Mouse (Mus musculus): Measurements from ENCODE around the gene Sft2d1. TPM values are rescaled to one million over a fixed set of nuclear protein-coding genes. Genes with fewer than 3 reads are reported as not detected.

Gene Sft2d1
- polyA plus RNA-seq, 1 experiment from 2014 or later = 148 TPM

DNA sequence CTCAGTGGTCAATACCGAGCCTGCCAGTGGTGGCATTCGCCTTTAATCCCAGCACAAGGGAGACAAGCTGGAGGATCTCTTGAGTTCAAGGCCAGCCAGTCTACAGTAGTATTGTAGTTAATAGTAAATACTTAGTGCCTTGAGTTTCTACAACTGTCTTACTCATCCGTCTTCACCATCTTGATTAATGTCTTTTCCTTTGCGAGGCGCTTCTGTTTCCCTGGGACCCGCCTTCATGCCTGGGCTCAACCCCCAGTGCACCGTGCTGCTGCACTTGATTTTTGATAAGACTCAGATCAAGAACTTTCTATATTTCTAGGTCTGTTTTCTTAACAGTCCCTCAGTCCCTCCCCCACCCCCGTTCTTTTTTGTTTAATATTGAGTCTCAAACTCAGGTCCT lies 25.8 kb upstream of the Sft2d1 start:
- 43% methylated on average over 8 of the region's 8 CpGs for WGBS

DNA sequence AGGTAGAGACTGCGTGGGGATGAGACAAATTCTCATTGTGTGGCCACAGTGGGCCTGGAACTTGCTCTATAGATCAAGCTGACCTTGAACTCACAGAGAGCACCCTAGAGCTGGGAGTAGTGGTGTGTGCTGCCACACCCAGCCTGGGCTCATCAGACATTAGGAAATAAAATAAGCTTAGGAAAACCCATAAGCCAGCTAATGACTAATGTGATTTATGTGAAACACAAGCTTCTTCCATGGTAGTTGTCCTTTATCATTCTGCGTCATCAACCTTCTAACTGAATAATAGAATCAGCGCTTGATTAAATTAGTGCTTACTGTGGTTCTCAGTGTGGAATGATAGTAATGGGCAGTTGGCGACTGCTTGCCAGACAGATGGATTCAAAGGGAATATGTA lies 23.9 kb upstream of the Sft2d1 start:
- peaks cover 25% of the 10 kb centered on the region for H3K4me1 ChIP-seq
- no peaks in the 10 kb centered on the region for H3K27me3 ChIP-seq
- no peak overlapping the region for H3K4me2 ChIP-seq (replicated peaks)
- no peak for ATAC-seq (replicated peaks)
- 84% methylated on average over 4 of the region's 4 CpGs for WGBS
- no peak overlapping the region for H3K9ac ChIP-seq (replicated peaks)
- no peaks in the 10 kb centered on the region for H3K9me3 ChIP-seq
- H3K36me3 ChIP-seq = peaks cover 4% of the 10 kb centered on the region; the same call in 1 of the 2 replicates
- no peak overlapping the region for H3K4me3 ChIP-seq
- no peak overlapping the region for H3K27ac ChIP-seq (replicated peaks)

More for the DNA sequence above, 25.8 kb upstream of the Sft2d1 start:
- H3K9me3 ChIP-seq = no peaks in the 10 kb centered on the region
- H3K27me3 ChIP-seq = no peaks in the 10 kb centered on the region
- no peak overlapping the region for H3K27ac ChIP-seq (replicated peaks)
- no peak for ATAC-seq (replicated peaks)
- peak overlapping the region; percentile 80 for H3K4me3 ChIP-seq
- H3K4me1 ChIP-seq = peaks cover 25% of the 10 kb centered on the region
- peak overlapping the region; percentile 99 for H3K4me2 ChIP-seq (replicated peaks)
- H3K9ac ChIP-seq (replicated peaks) = no peak overlapping the region; the same call in 1 of the 2 replicates
- peaks cover 4% of the 10 kb centered on the region; the same call in 1 of the 2 replicates for H3K36me3 ChIP-seq

DNA sequence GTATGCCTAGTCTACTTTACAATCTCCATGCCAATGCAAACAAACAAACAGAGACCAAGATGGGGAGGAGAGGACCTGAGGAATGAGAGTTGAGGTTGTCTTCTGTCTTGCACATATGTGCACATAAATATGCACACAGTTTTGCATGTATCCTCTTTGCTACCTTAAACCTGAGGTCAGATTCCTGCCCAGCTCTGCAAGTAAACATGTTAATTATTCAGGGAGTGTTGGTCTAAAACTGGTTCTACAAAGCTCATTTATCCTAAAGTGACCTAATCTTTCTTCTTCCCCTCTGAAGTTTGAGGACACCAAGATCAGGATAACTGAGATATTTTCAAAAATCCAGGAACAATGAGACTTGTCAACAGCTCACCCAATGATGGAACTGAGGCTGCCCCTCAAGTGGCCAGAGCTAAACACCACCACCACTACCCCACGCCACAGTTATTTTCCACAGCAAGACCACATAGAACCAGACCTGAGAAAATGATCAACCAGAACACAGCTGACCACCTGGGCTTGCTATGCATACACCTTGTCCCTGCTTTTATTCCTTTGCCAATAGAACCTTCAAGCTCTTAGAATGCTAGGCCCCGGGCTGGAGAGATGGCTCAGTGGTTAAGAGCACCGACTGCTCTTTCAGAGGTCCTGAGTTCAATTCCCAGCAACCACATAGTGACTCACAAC lies 20.8 kb upstream of the Sft2d1 start:
- 95% methylated on average over 3 of the region's 3 CpGs for WGBS

DNA sequence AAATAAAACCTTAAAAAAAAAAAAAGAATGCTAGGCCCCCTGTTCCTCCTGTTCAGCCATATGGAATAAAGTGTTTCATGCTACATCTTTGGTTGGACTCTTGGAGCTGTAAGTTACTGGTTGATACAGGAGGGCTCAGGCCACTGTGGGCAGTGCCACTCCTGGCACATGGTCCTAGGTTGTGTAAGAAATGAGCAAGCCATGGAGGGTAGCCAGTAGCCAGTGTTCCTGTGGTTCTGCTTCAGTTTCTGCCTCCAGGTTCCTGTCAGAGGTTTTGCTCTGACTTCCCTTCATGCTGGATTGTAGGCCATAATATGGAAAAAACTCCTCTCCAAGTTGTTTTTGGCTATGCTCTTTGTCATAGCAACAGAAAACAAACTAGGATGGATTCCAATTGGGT lies 20.2 kb upstream of the Sft2d1 start:
- Histone ChIP-seq H3K27me3 (no peaks in the 10 kb centered on the region), H3K4me1 (peaks cover 3% of the 10 kb centered on the region), H3K4me2 (replicated peaks) (no peak overlapping the region), H3K4me3 (no peak overlapping the region), H3K9ac (replicated peaks) (no peak overlapping the region), H3K9me3 (no peaks in the 10 kb centered on the region), H3K27ac (replicated peaks) (no peak overlapping the region), H3K36me3 (peaks cover 11% of the 10 kb centered on the region)
- no peak for ATAC-seq (replicated peaks)

More for the DNA sequence above, 20.8 kb upstream of the Sft2d1 start:
- Histone ChIP-seq H3K4me3 (no peak overlapping the region), H3K9ac (replicated peaks) (no peak overlapping the region), H3K4me2 (replicated peaks) (no peak overlapping the region), H3K36me3 (peaks cover 7% of the 10 kb centered on the region), H3K27me3 (no peaks in the 10 kb centered on the region), H3K4me1 (peaks cover 9% of the 10 kb centered on the region), H3K9me3 (no peaks in the 10 kb centered on the region), H3K27ac (replicated peaks) (no peak overlapping the region)
- ATAC-seq (replicated peaks) = no peak

DNA sequence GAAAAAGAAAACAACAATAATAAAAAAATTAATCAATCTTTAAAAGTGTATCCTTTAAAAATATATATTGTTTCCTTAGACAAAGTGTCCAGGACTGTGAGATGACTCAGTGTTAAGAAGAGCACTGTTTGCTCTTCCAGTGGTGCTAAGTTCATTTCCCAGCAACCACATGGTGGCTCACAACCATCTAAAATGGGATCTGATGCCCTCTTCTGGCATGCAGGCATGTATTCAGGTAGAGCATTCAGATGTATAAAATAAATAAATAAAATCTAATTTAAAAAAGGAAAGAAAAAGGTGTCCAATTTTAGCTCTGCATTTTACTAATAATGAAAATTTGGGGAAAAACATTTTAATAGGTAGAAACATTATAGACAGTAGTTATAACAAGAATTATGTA lies 15.1 kb upstream of the Sft2d1 start:
- no peaks in the 10 kb centered on the region for H3K9me3 ChIP-seq
- H3K36me3 ChIP-seq = peaks cover 13% of the 10 kb centered on the region
- H3K27ac ChIP-seq (replicated peaks) = no peak overlapping the region
- H3K9ac ChIP-seq (replicated peaks) = no peak overlapping the region
- no peak overlapping the region for H3K4me3 ChIP-seq
- no peaks in the 10 kb centered on the region for H3K4me1 ChIP-seq
- H3K27me3 ChIP-seq = no peaks in the 10 kb centered on the region
- H3K4me2 ChIP-seq (replicated peaks) = no peak overlapping the region
- no peak for ATAC-seq (replicated peaks)

DNA sequence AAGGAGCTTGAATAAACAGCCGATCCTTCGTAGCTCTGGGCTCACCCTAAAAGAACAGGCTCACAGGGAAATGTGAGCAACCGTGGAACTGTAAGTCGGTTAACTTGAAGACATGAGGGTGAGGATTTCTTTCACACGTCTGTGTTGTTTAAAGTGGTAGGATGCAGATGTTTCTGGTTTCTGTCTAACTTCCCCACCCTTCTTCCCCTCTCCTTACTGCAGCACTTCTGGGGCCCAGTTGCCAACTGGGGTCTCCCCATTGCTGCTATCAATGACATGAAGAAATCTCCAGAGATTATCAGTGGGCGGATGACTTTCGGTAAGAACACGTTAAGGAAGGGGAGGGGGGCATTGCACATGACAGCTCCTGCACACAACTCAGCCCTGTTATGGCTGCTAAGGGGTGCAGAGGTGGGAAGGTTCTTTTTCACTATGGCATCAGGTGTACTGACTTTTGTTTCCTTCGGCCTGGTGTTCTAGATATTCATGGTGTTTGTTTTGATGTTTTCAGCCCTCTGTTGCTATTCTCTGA lies 14.5 kb upstream of the Sft2d1 start:
- no peak overlapping the region for H3K4me2 ChIP-seq (replicated peaks)
- no peak for ATAC-seq (replicated peaks)
- 84% methylated on average over 9 of the region's 9 CpGs for WGBS

DNA sequence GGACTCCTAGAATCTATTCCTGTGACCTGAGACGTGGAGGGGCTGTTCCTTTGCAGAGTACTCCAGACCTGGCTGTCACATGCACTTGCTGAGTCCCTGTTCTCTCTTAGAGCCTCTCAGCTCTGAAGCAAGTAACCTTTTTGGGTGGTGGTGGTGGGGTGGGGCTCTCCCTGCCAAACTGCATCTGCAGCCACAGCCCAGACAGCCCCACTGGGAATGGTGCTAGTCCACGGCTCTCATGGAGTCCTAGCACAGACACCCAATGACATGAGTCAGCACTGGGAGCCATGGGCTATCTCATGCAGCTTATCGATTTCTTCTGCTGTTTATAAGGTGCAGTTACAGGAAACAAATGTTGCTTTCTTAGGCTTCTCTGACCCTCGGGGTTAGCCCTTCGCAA lies 13.2 kb upstream of the Sft2d1 start:
- Histone ChIP-seq H3K27me3 (no peaks in the 10 kb centered on the region), H3K9ac (replicated peaks) (no peak overlapping the region), H3K4me1 (no peaks in the 10 kb centered on the region), H3K27ac (replicated peaks) (no peak overlapping the region), H3K9me3 (no peaks in the 10 kb centered on the region), H3K4me3 (no peak overlapping the region), H3K36me3 (peaks cover 13% of the 10 kb centered on the region), H3K4me2 (replicated peaks) (no peak overlapping the region)
- 88% methylated on average over 5 of the region's 5 CpGs for WGBS
- ATAC-seq (replicated peaks) = no peak

More for the DNA sequence above, 14.5 kb upstream of the Sft2d1 start:
- Histone ChIP-seq H3K27me3 (no peaks in the 10 kb centered on the region), H3K4me3 (no peak overlapping the region), H3K4me1 (no peaks in the 10 kb centered on the region), H3K27ac (replicated peaks) (no peak overlapping the region), H3K36me3 (peaks cover 13% of the 10 kb centered on the region), H3K9ac (replicated peaks) (no peak overlapping the region), H3K9me3 (no peaks in the 10 kb centered on the region)

DNA sequence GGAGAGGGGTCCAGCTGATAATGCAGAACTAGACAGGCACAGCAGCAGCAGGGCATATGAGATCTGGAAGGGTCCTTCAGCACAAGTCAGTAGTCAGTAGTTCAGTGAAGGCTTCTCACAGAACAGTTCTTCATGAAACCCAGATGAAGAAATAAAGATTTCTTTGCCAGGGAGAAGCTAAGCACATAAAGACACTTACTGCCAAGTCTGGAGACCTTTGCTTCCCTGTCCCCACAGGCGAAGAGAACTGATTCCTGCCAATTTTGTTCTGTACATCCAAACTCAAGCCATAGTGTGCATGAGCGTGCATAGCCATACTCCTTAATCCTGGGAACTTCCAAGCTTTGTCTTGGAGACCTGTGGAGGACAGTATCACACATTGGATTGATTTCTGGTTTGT lies 12.6 kb upstream of the Sft2d1 start:
- Histone ChIP-seq H3K9me3 (no peaks in the 10 kb centered on the region), H3K27ac (replicated peaks) (no peak overlapping the region), H3K9ac (replicated peaks) (no peak overlapping the region), H3K36me3 (peaks cover 13% of the 10 kb centered on the region), H3K4me3 (no peak overlapping the region), H3K27me3 (no peaks in the 10 kb centered on the region), H3K4me2 (replicated peaks) (no peak overlapping the region), H3K4me1 (no peaks in the 10 kb centered on the region)
- no peak for ATAC-seq (replicated peaks)
- 90% methylated on average over 2 of the region's 2 CpGs for WGBS

DNA sequence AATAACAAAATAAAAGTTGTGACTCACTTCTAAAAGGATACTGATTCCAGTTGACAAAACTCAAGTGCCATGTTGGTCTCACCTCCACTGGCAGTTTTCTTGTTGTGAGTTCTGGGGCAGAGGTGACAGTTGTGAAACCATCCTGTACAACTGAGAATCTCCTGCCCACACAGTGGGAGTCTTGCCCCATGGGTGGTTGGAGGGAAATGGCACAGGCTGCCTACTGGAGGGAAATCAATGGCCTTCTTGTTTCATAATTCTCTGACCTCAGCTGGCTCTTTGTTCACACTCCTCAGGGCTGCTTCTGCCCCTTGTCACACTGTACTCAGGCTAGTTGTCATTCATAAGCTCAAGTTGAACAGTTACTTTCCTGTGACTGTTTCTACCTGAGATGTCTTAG lies 11.4 kb upstream of the Sft2d1 start:
- H3K27me3 ChIP-seq = no peaks in the 10 kb centered on the region
- no peaks in the 10 kb centered on the region for H3K4me1 ChIP-seq
- no peak overlapping the region for H3K27ac ChIP-seq (replicated peaks)
- no peak overlapping the region for H3K4me3 ChIP-seq
- peaks cover 11% of the 10 kb centered on the region for H3K36me3 ChIP-seq
- no peak overlapping the region for H3K4me2 ChIP-seq (replicated peaks)
- no peaks in the 10 kb centered on the region for H3K9me3 ChIP-seq
- no peak for ATAC-seq (replicated peaks)
- no peak overlapping the region for H3K9ac ChIP-seq (replicated peaks)

DNA sequence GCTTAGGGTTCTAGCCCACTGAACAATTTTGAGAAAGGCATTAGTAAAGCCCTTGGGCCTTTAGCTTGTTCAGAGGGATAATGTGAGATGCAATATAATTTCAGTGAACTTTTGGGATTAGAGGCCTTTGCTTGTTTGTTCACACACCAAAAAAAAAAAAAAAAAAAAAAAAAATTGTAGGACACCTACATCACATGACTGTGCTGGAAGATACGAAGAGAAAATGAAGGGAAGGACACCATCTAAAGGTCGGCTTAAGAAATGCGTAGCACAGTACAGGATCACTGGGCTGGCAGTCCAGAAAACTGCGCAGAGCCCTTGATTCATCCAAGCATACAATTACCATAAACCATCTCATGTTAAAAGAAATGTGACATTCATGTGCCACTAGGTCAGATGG lies 9.4 kb upstream of the Sft2d1 start:
- Histone ChIP-seq H3K4me3 (no peak overlapping the region), H3K4me1 (no peaks in the 10 kb centered on the region), H3K9me3 (no peaks in the 10 kb centered on the region), H3K4me2 (replicated peaks) (no peak overlapping the region), H3K9ac (replicated peaks) (no peak overlapping the region), H3K36me3 (peaks cover 7% of the 10 kb centered on the region), H3K27ac (replicated peaks) (no peak overlapping the region), H3K27me3 (no peaks in the 10 kb centered on the region)
- 71% methylated on average over 4 of the region's 4 CpGs for WGBS
- ATAC-seq (replicated peaks) = no peak

DNA sequence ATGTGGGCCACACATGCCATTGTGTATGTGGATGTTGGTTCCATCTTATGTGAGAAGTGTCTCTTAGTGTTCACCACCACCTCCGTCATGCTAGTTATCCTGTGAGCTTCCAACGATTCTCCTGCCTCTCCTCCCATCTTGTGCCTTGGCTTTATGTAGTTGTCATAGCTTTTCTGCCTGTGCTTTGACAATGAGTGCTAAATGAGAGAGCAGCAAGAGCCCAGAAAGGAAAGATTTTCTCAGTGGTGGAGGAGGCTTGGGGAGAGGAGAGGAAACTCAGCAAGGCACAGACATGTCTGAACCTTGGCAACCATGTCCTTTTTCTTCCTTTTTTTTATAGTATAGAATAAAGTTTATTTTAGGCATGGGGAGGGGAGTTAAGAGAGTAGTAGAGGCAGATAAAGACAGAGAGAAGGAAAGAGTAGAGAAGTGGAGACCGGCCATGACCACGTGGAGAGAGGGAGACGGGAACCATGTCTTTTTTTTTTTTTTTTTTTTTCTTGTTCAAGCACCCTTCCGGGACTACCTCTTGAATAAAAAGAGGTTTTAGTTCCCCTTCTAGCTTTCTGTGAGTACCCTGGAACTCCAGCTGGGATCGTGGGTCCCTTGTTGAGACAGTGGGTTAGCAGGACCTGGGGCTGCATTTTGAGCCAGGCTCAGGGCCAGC lies 8.0 kb upstream of the Sft2d1 start:
- H3K4me3 ChIP-seq = no peak overlapping the region
- 73% methylated on average over 7 of the region's 7 CpGs for WGBS
- no peak overlapping the region for H3K4me2 ChIP-seq (replicated peaks)
- no peak overlapping the region for H3K27ac ChIP-seq (replicated peaks)
- ATAC-seq (replicated peaks) = no peak
- H3K9me3 ChIP-seq = no peaks in the 10 kb centered on the region
- H3K9ac ChIP-seq (replicated peaks) = no peak overlapping the region
- no peaks in the 10 kb centered on the region for H3K4me1 ChIP-seq
- H3K27me3 ChIP-seq = no peaks in the 10 kb centered on the region
- H3K36me3 ChIP-seq = peaks cover 3% of the 10 kb centered on the region; the same call in 1 of the 2 replicates

DNA sequence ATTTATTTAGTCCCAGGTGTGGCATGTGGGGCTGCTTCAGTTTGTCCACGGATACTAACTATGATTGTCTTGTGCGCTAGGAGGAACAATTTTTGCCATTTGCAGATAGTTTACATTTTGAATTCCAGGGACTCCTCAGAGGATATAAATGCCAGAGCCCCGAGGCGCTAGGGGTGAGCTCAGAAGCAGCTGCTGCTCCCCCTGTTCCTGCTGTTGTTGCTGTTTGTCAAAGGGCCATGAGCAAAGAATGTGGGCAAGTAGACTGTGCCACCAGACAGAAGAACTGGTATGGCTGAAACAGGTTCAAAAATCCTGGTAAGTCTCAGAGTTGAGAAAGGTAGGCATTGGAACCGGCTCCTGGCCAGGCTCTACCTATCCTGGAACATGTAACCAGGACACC lies 7.2 kb upstream of the Sft2d1 start:
- 78% methylated on average over 5 of the region's 5 CpGs for WGBS
- ATAC-seq (replicated peaks) = no peak
- H3K4me3 ChIP-seq = no peak overlapping the region

More for the DNA sequence above, 7.2 kb upstream of the Sft2d1 start:
- no peaks in the 10 kb centered on the region for H3K27me3 ChIP-seq
- no peak overlapping the region for H3K27ac ChIP-seq (replicated peaks)
- H3K36me3 ChIP-seq = no peaks in the 10 kb centered on the region
- H3K4me2 ChIP-seq (replicated peaks) = no peak overlapping the region
- H3K4me1 ChIP-seq = no peaks in the 10 kb centered on the region
- H3K9me3 ChIP-seq = no peaks in the 10 kb centered on the region
- H3K9ac ChIP-seq (replicated peaks) = no peak overlapping the region
